Mouse (Mus musculus) brain, embryonic 14.5 days (tissue): Measurements from ENCODE around the gene Adam12.

ENCODE experiments used
- CTCF ChIP-seq: fragments of 200-500 bp; IDR thresholded peaks from 2 replicates; pipeline ENCODE4 v1.5.1; 2012; ENCODE audit warnings: inconsistent platforms, mild to moderate bottlenecking, moderate library complexity, borderline replicate concordance; ENCODE audit not compliant: insufficient read depth, insufficient read length; ENCODE audit errors: extremely low read depth
- POLR2A ChIP-seq: fragments of 200-500 bp; IDR thresholded peaks from 2 replicates; pipeline ENCODE4 v1.6.1; 2012; ENCODE audit warnings: mild to moderate bottlenecking, inconsistent platforms, borderline replicate concordance; ENCODE audit not compliant: poor library complexity, insufficient read depth, insufficient read length, severe bottlenecking; ENCODE audit errors: extremely low read depth

- no peak for TF ChIP-seq POLR2A
- TF ChIP-seq CTCF: no peak
Observed at GRCm38 (mm10) chr7:134236727-134237126, 4.8 kb upstream of the Adam12 start.
